Mouse (Mus musculus): Measurements from ENCODE around the gene Cav3. TPM values are rescaled to one million over a fixed set of nuclear protein-coding genes. Genes with fewer than 3 reads are reported as not detected.

The Cav3 gene
- total and polyA plus RNA-seq, 3 experiments, result not detected

- Histone ChIP-seq H3K4me3 (replicated peaks in 1 of 3; ENCODE audit: low read depth in 2 of 3, low read length in 2 of 3, poor library complexity in 1 of 3) (no peak overlapping the region), H3K27ac (ENCODE audit: insufficient read depth, low read depth) (no peak overlapping the region), H3K4me1 (ENCODE audit: control insufficient read depth in 1 of 2, insufficient read depth in 2 of 2) (peaks cover 0 to 3% of the 10 kb centered on the region in 2 experiments; a peak in 1 of 4 replicates), H3K9ac (ENCODE audit: insufficient read depth, low read depth) (no peak overlapping the region), H3K4me2 (ENCODE audit: insufficient read depth, low read depth, poor library complexity, severe bottlenecking) (no peak overlapping the region), H3K9me3 (replicated peaks; ENCODE audit: low read length) (peaks cover 8% of the 10 kb centered on the region), H3K36me3 (replicated peaks in 1 of 2; ENCODE audit: control insufficient read depth in 1 of 2, insufficient read depth in 1 of 2, low read length in 1 of 2) (no peaks in the 10 kb centered on the region), H3K79me2 (replicated peaks; ENCODE audit: control insufficient read depth, extremely low read depth, insufficient read depth, poor library complexity, severe bottlenecking) (no peaks in the 10 kb centered on the region), H3K27me3 (replicated peaks) (peaks cover 40% of the 10 kb centered on the region)
- no peak for DNase-seq (ENCODE audit: extremely low read depth)
- in situ Hi-C loops (cut with MboI; ENCODE audit: low pct_ligation_motif_present, low pct_unique_long_range_greater_than_20kb, low sequenced_read_pairs), result no loop called here
- dilution Hi-C loops (cut with MboI; ENCODE audit: extremely low pct_ligation_motif_present, extremely low pct_unique_long_range_greater_than_20kb, low sequenced_read_pairs), result no loop called here
- TF ChIP-seq MAFK (IDR thresholded peaks at IDR 0.05; ENCODE audit: insufficient replicate concordance, low read length), result no peak
- TF ChIP-seq ETS1 (conservative IDR thresholded peaks at IDR 0.05; ENCODE audit: low read depth, low read length), result no peak
- no peak for TF ChIP-seq MXI1 (IDR thresholded peaks at IDR 0.05; ENCODE audit: low read depth, low read length)
- no peak for TF ChIP-seq USF1 (IDR thresholded peaks at IDR 0.05; ENCODE audit: low read depth, low read length)
- TF ChIP-seq ZMIZ1 (IDR thresholded peaks at IDR 0.05; ENCODE audit: low read depth, low read length), result no peak
- TF ChIP-seq KAT2A (IDR thresholded peaks at IDR 0.05; ENCODE audit: insufficient replicate concordance, low read length), result no peak
- no peak for TF ChIP-seq IRF4 (IDR thresholded peaks at IDR 0.05; ENCODE audit: low read depth, low read length)
- no peak for TF ChIP-seq CTCF (conservative IDR thresholded peaks at IDR 0.05 in 1 of 2, IDR thresholded peaks at IDR 0.05 in 1 of 2; ENCODE audit: low read depth in 2 of 2, low read length in 2 of 2)
- TF ChIP-seq NRF1 (IDR thresholded peaks at IDR 0.05; ENCODE audit: low read depth, low read length), result no peak
- TF ChIP-seq POLR2AphosphoS2 (IDR thresholded peaks at IDR 0.05; ENCODE audit: low read depth, low read length), result no peak
- TF ChIP-seq RCOR1 (conservative IDR thresholded peaks at IDR 0.05; ENCODE audit: low read depth, low read length), result no peak
- TF ChIP-seq EP300 (IDR thresholded peaks at IDR 0.05; ENCODE audit: low read length), result no peak
- no peak for TF ChIP-seq POLR2A (IDR thresholded peaks at IDR 0.05; ENCODE audit: low read depth, low read length)
- no peak for TF ChIP-seq ZNF384 (IDR thresholded peaks at IDR 0.05; ENCODE audit: low read depth, low read length)
- no peak for TF ChIP-seq ELF1 (IDR thresholded peaks at IDR 0.05; ENCODE audit: low read depth, low read length)
- no peak for TF ChIP-seq JUN (IDR thresholded peaks at IDR 0.05; ENCODE audit: insufficient read depth, low read depth, low read length)
- no peak for TF ChIP-seq ZKSCAN1 (IDR thresholded peaks at IDR 0.05; ENCODE audit: borderline replicate concordance, low read depth, low read length)
- no peak for TF ChIP-seq TBP (conservative IDR thresholded peaks at IDR 0.05; ENCODE audit: low read depth, low read length)
Measured at GRCm38 (mm10) chr6:112426018-112426732, 33.1 kb upstream of the Cav3 start.

GRCm38 (mm10) chr6:112445675-112446074 is 13.6 kb upstream of the Cav3 start:
- in situ Hi-C loops (cut with MboI; ENCODE audit: low pct_ligation_motif_present, low pct_unique_long_range_greater_than_20kb, low sequenced_read_pairs) (no loop called here), dilution Hi-C loops (cut with MboI; ENCODE audit: extremely low pct_ligation_motif_present, extremely low pct_unique_long_range_greater_than_20kb, low sequenced_read_pairs) (no loop called here)
- Histone ChIP-seq H3K27ac (ENCODE audit: insufficient read depth, low read depth) (no peak overlapping the region), H3K4me1 (ENCODE audit: control insufficient read depth in 1 of 2, insufficient read depth in 2 of 2) (no peaks in the 10 kb centered on the region), H3K9me3 (replicated peaks; ENCODE audit: low read length) (no peaks in the 10 kb centered on the region), H3K36me3 (replicated peaks in 1 of 2; ENCODE audit: control insufficient read depth in 1 of 2, insufficient read depth in 1 of 2, low read length in 1 of 2) (no peaks in the 10 kb centered on the region), H3K27me3 (replicated peaks) (peaks cover 24% of the 10 kb centered on the region), H3K9ac (ENCODE audit: insufficient read depth, low read depth) (no peak overlapping the region), H3K4me2 (ENCODE audit: insufficient read depth, low read depth, poor library complexity, severe bottlenecking) (no peak overlapping the region), H3K4me3 (replicated peaks in 1 of 3; ENCODE audit: low read depth in 2 of 3, low read length in 2 of 3, poor library complexity in 1 of 3) (no peak overlapping the region), H3K79me2 (replicated peaks; ENCODE audit: control insufficient read depth, extremely low read depth, insufficient read depth, poor library complexity, severe bottlenecking) (no peaks in the 10 kb centered on the region)
- TF ChIP-seq POLR2AphosphoS2 (IDR thresholded peaks at IDR 0.05; ENCODE audit: low read depth, low read length) (no peak), ZKSCAN1 (IDR thresholded peaks at IDR 0.05; ENCODE audit: borderline replicate concordance, low read depth, low read length) (no peak), TBP (conservative IDR thresholded peaks at IDR 0.05; ENCODE audit: low read depth, low read length) (no peak), USF2 (conservative IDR thresholded peaks at IDR 0.05; ENCODE audit: low read depth, low read length) (no peak), SIN3A (IDR thresholded peaks at IDR 0.05; ENCODE audit: low read length) (no peak), CTCF (conservative IDR thresholded peaks at IDR 0.05 in 1 of 2, IDR thresholded peaks at IDR 0.05 in 1 of 2; ENCODE audit: low read depth in 2 of 2, low read length in 2 of 2) (no peak), CHD2 (IDR thresholded peaks at IDR 0.05; ENCODE audit: low read length) (no peak), MXI1 (IDR thresholded peaks at IDR 0.05; ENCODE audit: low read depth, low read length) (no peak), SMC3 (IDR thresholded peaks at IDR 0.05; ENCODE audit: low read depth, low read length) (no peak), ZMIZ1 (IDR thresholded peaks at IDR 0.05; ENCODE audit: low read depth, low read length) (no peak), MAX (IDR thresholded peaks at IDR 0.05; ENCODE audit: low read length) (no peak), EP300 (IDR thresholded peaks at IDR 0.05; ENCODE audit: low read length) (no peak), E2F4 (IDR thresholded peaks at IDR 0.05; ENCODE audit: insufficient replicate concordance, low read depth, low read length) (no peak), BHLHE40 (IDR thresholded peaks at IDR 0.05; ENCODE audit: low read depth, low read length) (no peak), HCFC1 (IDR thresholded peaks at IDR 0.05; ENCODE audit: low read depth, low read length) (no peak), GABPA (IDR thresholded peaks at IDR 0.05; ENCODE audit: insufficient replicate concordance, low read depth, low read length) (no peak), MAFK (IDR thresholded peaks at IDR 0.05; ENCODE audit: insufficient replicate concordance, low read length) (no peak), NRF1 (IDR thresholded peaks at IDR 0.05; ENCODE audit: low read depth, low read length) (no peak), JUND (conservative IDR thresholded peaks at IDR 0.05; ENCODE audit: low read depth, low read length) (no peak), ELF1 (IDR thresholded peaks at IDR 0.05; ENCODE audit: low read depth, low read length) (no peak)
- no peak for DNase-seq (ENCODE audit: extremely low read depth)
